8 mouse cellular contexts compared by ENCODE assay signal in the genomic region with DNA sequence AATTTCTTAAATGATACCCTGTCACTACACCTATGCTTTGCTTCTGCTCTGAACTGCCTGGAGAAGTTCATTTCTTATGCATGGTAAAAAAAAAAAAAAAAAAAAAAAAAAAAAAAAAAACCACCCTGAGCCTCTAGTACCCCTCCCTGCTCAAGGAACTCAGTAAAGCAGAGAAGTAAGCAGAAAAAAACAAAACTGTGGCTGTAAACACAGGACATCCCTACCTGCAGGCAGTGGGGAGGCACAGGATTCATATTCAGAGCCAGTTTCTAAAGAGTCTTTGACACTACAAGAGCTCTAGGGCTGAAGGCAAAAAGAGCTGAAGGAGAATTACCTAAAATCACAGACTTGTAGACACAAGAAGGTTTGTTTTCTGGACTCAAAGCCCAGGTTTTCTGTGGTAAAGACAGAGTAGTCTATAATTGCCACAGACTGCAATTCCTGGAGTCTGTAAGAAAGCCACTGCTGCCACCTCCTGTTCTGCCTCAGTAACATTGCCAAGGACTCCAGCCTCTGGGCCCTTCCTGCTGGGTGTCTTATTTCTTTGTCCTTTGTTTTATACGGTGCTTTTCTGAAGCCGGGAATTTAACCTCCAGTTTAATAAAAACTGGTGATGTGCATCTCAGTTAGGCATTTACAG.
DNase-seq lines count a peak whose midpoint lies in the region; ATAC-seq and TF ChIP-seq lines count a peak whose summit lies in the region.

No protein-coding gene starts in this region.

- H3K4me3 ChIP-seq in embryonic fibroblast, embryonic 13.5 days (ENCODE audit: insufficient read depth, low read length): no peak overlapping the region
- H3K4me3 ChIP-seq in intestine, embryonic 14.5 days (ENCODE audit: low read depth, low read length): no peak overlapping the region

- no peak overlapping the region for H3K4me2 ChIP-seq in intestine, embryonic 14.5 days (ENCODE audit: low read length)

- H3K4me1 ChIP-seq in embryonic fibroblast, embryonic 13.5 days (ENCODE audit: control insufficient read depth, insufficient read depth, low read length): no peaks in the 10 kb centered on the region
- no peaks in the 10 kb centered on the region for H3K4me1 ChIP-seq in intestine, embryonic 14.5 days (replicated peaks; ENCODE audit: control insufficient read depth, insufficient read depth, low read length)

- no peaks in the 10 kb centered on the region for H3K27me3 ChIP-seq in intestine, embryonic 14.5 days (replicated peaks; ENCODE audit: control insufficient read depth, insufficient read depth, low read length)

- WGBS in intestine, embryonic 14.5 days: 28% methylated on average over 2 of the region's 2 CpGs

- peak; percentile 19 for DNase-seq in gastrocnemius, postnatal 10 days
- DNase-seq in gastrocnemius, adult 18-20 months (ENCODE audit: low spot score): no peak
- DNase-seq in adrenal gland, postnatal 36 days: peak; percentile 24 to 39
- peak; percentile 62 for DNase-seq in intestine, embryonic 14.5 days (ENCODE audit: low spot score)
- DNase-seq in left cerebral cortex, postnatal 10 days (ENCODE audit: extremely low spot score in 1 of 2, low spot score in 2 of 2): peak; percentile 49 to 59
- peak; percentile 42 for DNase-seq in retina, postnatal 7 days (ENCODE audit: low read depth, low spot score)

- no peaks in the 10 kb centered on the region for H3K9me3 ChIP-seq in intestine, embryonic 14.5 days (ENCODE audit: control insufficient read depth, low read length)

- intact Hi-C loops in left cerebral cortex, postnatal 10 days (cut with DNase I): loop anchor here (5.0 to 10.0 kb wide), 4 partner anchors 172 to 1140 kb away; no protein-coding TSS in a partner anchor

- H3K9ac ChIP-seq in intestine, embryonic 14.5 days (ENCODE audit: low read length): no peak overlapping the region

- no peak for ATAC-seq in intestine, embryonic 14.5 days (replicated peaks; ENCODE audit: low FRiP score, low TSS enrichment, low read depth)
- ATAC-seq in inflammation-experienced regulatory T-cells, adult 6 months: no peak

- H3K36me3 ChIP-seq in intestine, embryonic 14.5 days (ENCODE audit: control insufficient read depth, insufficient read depth, low read length): no peaks in the 10 kb centered on the region

- 0 out of 2 replicates have a peak, but pooled peaks have one; percentile 21 for TF ChIP-seq CTCF in embryonic fibroblast, embryonic 13.5 days (IDR thresholded peaks at IDR 0.05; ENCODE audit: borderline replicate concordance, insufficient read depth, low read length)

- no peak for TF ChIP-seq POLR2A in embryonic fibroblast, embryonic 13.5 days (IDR thresholded peaks at IDR 0.05; ENCODE audit: low read depth, low read length)

- H3K27ac ChIP-seq in embryonic fibroblast, embryonic 13.5 days (ENCODE audit: insufficient read depth, low read length): no peak overlapping the region
- no peak overlapping the region for H3K27ac ChIP-seq in intestine, embryonic 14.5 days (ENCODE audit: low read depth)
